Mouse (Mus musculus): ENCODE measurements around the gene Alkal2. TPM values are rescaled to one million over a fixed set of nuclear protein-coding genes. Genes with fewer than 3 reads are reported as not detected.

Alkal2 gene
- 0.25 and 0.26 TPM in 2 replicates for polyA plus RNA-seq (2015; fragmentation: Nextera tagmentation; extraction: Ambion mirVana)

DNA sequence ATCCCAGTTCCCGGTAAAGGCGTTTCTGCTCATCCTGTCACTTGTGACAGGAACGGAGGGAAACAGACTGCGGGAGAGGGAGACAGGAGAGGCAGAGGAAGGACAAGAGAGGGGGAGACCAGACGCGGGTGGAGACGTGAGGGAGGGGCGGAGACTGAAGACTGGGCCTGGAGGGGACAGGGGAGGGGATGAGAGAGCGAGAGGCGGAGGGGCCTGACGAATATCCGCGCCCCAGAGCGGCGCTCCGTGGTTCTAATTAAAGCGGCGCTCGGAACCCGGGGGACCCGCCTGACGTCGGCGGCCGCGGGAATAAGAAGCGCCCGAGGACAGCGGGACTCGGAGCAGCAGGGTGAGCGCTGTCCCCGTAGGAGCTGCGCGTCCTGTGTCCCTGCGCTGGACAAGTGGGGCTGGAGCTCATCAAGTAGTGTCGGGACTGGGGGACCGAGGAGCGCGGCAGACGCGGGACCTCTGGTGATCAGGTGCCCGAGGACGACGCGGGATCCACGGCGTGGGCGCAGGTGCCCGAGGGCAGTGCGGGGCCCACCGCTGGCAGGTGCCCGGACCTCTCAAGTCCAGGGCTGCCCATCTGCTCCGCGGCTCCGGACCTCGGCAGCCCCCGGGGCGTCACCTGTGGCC lies at the start of gene Alkal2:
Alkal2 (plus strand) TSS at position 337 of the 636 bp plus-strand sequence.
- WGBS, result 0% methylated on average over 51 of the region's 58 CpGs
- peak; percentile 73 for ATAC-seq (ENCODE audit: low read depth)
- H3K4me2 ChIP-seq (ENCODE audit: low read depth, low read length), result peak within 1 kb of the TSS; percentile 85
- H3K27ac ChIP-seq (ENCODE audit: low read length), result no peak within 1 kb of the TSS
- H3K27me3 ChIP-seq (ENCODE audit: control insufficient read depth, insufficient read depth, low read depth, low read length), result peaks cover 45% of the 10 kb centered on the region
- H3K9ac ChIP-seq (ENCODE audit: low read length), result peak within 1 kb of the TSS; percentile 47
- no peaks in the 10 kb centered on the region for H3K36me3 ChIP-seq (ENCODE audit: control insufficient read depth, insufficient read depth, low read length)
- H3K4me3 ChIP-seq (ENCODE audit: low read length), result peak within 1 kb of the TSS; percentile 53
- H3K9me3 ChIP-seq (ENCODE audit: control insufficient read depth, low read length), result no peaks in the 10 kb centered on the region
- H3K4me1 ChIP-seq (replicated peaks; ENCODE audit: control insufficient read depth, insufficient read depth, low read length), result 0 out of 2 replicates have a peak, but pooled peaks cover 4% of the 10 kb centered on the region

- no peak for ATAC-seq (ENCODE audit: low read depth)
- WGBS, result 52% methylated on average over 1 of the region's 1 CpGs
These were observed 35.6 kb upstream of the Alkal2 start for GRCm38 (mm10) chr12:30848521-30848920.

DNA sequence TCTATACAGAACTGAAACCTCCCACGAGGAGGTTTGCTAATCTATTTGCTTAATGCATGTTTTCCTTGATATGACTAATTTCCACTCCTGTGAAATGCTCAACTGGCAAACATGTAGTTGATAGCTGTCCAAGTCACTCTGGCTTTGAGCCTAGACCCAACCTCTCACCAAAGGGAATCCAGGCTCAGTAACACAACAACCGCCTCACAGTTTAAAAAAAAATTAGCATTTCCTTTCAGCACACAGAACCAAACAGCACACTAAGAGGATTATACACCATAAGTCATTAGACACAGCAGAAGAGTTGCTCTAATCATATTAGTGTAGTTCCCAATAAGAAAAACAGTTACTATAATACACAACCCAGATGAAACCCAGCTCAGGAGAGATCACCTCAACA lies 33.2 kb upstream of the Alkal2 start:
- Histone ChIP-seq H3K4me2 (ENCODE audit: low read depth, low read length) (no peak overlapping the region; the same call in 1 of the 2 replicates), H3K9ac (ENCODE audit: low read length) (no peak overlapping the region), H3K9me3 (ENCODE audit: control insufficient read depth, low read length) (no peaks in the 10 kb centered on the region), H3K36me3 (ENCODE audit: control insufficient read depth, insufficient read depth, low read length) (no peaks in the 10 kb centered on the region), H3K4me3 (ENCODE audit: low read length) (no peak overlapping the region), H3K4me1 (replicated peaks; ENCODE audit: control insufficient read depth, insufficient read depth, low read length) (peaks cover 6% of the 10 kb centered on the region; the same call in 1 of the 2 replicates), H3K27ac (ENCODE audit: low read length) (no peak overlapping the region), H3K27me3 (ENCODE audit: control insufficient read depth, insufficient read depth, low read depth, low read length) (no peaks in the 10 kb centered on the region)
- peak; percentile 57; the same call in 1 of the 2 replicates for ATAC-seq (ENCODE audit: low read depth)
- 19% methylated on average over 2 of the region's 2 CpGs for WGBS

More at GRCm38 (mm10) chr12:30848521-30848920, 35.6 kb upstream of the Alkal2 start:
- no peak overlapping the region for H3K4me2 ChIP-seq (ENCODE audit: low read depth, low read length)
- H3K27me3 ChIP-seq (ENCODE audit: control insufficient read depth, insufficient read depth, low read depth, low read length), result no peaks in the 10 kb centered on the region
- H3K4me3 ChIP-seq (ENCODE audit: low read length), result no peak overlapping the region
- H3K4me1 ChIP-seq (replicated peaks; ENCODE audit: control insufficient read depth, insufficient read depth, low read length), result peaks cover 6% of the 10 kb centered on the region; the same call in 1 of the 2 replicates
- no peak overlapping the region for H3K27ac ChIP-seq (ENCODE audit: low read length)
- no peak overlapping the region for H3K9ac ChIP-seq (ENCODE audit: low read length)
- no peaks in the 10 kb centered on the region for H3K9me3 ChIP-seq (ENCODE audit: control insufficient read depth, low read length)
- H3K36me3 ChIP-seq (ENCODE audit: control insufficient read depth, insufficient read depth, low read length), result no peaks in the 10 kb centered on the region

DNA sequence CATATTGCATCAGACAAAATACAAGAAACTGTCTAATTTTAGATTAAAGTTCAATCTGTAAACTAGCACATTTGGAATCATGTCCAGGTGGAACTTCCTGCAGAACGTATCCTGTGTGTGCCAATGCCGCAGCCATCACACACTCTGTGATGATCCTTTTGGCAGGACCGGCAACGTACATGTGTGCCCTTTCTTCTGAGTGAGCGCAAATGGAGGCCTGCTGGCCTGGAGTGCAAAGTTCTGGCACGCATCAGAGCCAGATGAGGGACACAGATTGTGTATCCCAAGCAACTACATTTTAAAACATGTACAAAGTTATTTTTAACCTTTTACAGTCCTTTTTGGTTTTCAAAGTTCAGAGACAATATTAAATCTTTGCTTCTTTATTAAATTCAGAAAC lies 32.3 kb upstream of the Alkal2 start:
- Histone ChIP-seq H3K9ac (ENCODE audit: low read length) (no peak overlapping the region), H3K36me3 (ENCODE audit: control insufficient read depth, insufficient read depth, low read length) (no peaks in the 10 kb centered on the region), H3K4me2 (ENCODE audit: low read depth, low read length) (no peak overlapping the region), H3K4me1 (replicated peaks; ENCODE audit: control insufficient read depth, insufficient read depth, low read length) (peaks cover 6% of the 10 kb centered on the region; the same call in 1 of the 2 replicates), H3K9me3 (ENCODE audit: control insufficient read depth, low read length) (no peaks in the 10 kb centered on the region), H3K27me3 (ENCODE audit: control insufficient read depth, insufficient read depth, low read depth, low read length) (no peaks in the 10 kb centered on the region), H3K27ac (ENCODE audit: low read length) (no peak overlapping the region), H3K4me3 (ENCODE audit: low read length) (no peak overlapping the region)
- ATAC-seq (ENCODE audit: low read depth), result no peak
- 66% methylated on average over 6 of the region's 6 CpGs for WGBS

DNA sequence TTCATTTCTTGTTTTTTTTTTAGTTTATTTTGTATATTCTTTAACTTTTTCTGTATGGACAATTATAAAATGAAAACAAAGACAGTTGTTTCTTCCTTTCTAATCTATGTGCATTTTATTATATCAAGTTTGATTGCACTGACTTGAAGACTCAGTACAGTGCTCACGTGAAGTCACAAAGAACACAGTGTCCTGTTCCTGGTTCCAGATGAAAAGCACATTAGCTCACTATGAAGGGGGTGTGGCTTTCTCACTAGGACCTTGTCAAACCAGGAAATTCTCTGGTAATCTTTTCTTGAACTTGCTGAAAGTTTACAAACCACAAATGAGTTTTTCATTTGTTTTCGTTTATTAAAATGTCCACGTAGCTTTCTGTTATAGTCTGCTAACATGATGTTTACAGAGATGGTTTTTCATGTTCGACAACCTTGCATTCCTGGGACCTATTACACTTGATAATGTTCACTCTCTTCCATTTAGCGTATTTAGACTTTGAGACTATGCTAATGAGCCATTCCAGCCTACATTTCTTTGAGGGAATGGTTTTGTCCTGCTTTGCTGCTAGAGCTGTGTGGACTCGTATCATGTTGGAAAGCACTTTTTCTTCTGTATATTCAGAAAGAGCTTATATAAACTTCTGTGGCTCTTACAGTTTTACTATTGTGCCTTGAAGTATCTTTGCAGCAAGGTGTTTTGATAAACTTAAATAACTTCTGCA lies 28.5 kb upstream of the Alkal2 start:
- Histone ChIP-seq H3K36me3 (ENCODE audit: control insufficient read depth, insufficient read depth, low read length) (no peaks in the 10 kb centered on the region), H3K4me2 (ENCODE audit: low read depth, low read length) (no peak overlapping the region), H3K4me1 (replicated peaks; ENCODE audit: control insufficient read depth, insufficient read depth, low read length) (peaks cover 6% of the 10 kb centered on the region; the same call in 1 of the 2 replicates), H3K27ac (ENCODE audit: low read length) (no peak overlapping the region), H3K9me3 (ENCODE audit: control insufficient read depth, low read length) (no peaks in the 10 kb centered on the region), H3K4me3 (ENCODE audit: low read length) (no peak overlapping the region), H3K9ac (ENCODE audit: low read length) (no peak overlapping the region), H3K27me3 (ENCODE audit: control insufficient read depth, insufficient read depth, low read depth, low read length) (no peaks in the 10 kb centered on the region)
- no peak for ATAC-seq (ENCODE audit: low read depth)
- WGBS, result 49% methylated on average over 6 of the region's 6 CpGs

DNA sequence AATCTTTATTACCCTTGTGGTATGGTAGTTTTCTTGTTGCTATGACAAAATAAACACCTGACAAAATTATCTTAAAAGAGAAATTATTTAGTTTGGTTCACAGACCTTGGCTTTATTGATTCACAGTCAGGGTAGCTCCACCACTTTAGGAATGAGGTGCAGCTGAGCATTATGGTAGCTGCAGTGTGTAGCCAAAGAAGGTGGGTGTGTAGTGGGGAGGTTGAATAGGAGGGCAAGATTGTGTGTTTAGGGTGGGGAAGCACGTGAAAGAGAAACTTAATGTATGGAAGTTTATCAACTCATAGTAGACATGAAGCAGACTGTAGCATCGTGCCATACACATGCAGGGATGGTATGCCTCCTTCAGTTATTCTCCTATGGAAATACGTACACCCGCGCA lies 27.9 kb upstream of the Alkal2 start:
- Histone ChIP-seq H3K4me1 (replicated peaks; ENCODE audit: control insufficient read depth, insufficient read depth, low read length) (peaks cover under 1% of the 10 kb centered on the region; the same call in 1 of the 2 replicates), H3K36me3 (ENCODE audit: control insufficient read depth, insufficient read depth, low read length) (no peaks in the 10 kb centered on the region), H3K9me3 (ENCODE audit: control insufficient read depth, low read length) (no peaks in the 10 kb centered on the region), H3K9ac (ENCODE audit: low read length) (no peak overlapping the region), H3K27ac (ENCODE audit: low read length) (no peak overlapping the region), H3K4me3 (ENCODE audit: low read length) (no peak overlapping the region), H3K4me2 (ENCODE audit: low read depth, low read length) (no peak overlapping the region), H3K27me3 (ENCODE audit: control insufficient read depth, insufficient read depth, low read depth, low read length) (no peaks in the 10 kb centered on the region)
- ATAC-seq (ENCODE audit: low read depth), result no peak
- 81% methylated on average over 5 of the region's 5 CpGs for WGBS

GRCm38 (mm10) chr12:30864347-30864746 lies 19.8 kb upstream of the Alkal2 start:
- no peaks in the 10 kb centered on the region for H3K36me3 ChIP-seq (ENCODE audit: control insufficient read depth, insufficient read depth, low read length)
- 38% methylated on average over 2 of the region's 2 CpGs for WGBS
- H3K4me1 ChIP-seq (replicated peaks; ENCODE audit: control insufficient read depth, insufficient read depth, low read length), result peaks cover 7% of the 10 kb centered on the region
- ATAC-seq (ENCODE audit: low read depth), result peak; percentile 73
- H3K27ac ChIP-seq (ENCODE audit: low read length), result no peak overlapping the region
- H3K9ac ChIP-seq (ENCODE audit: low read length), result no peak overlapping the region
- H3K9me3 ChIP-seq (ENCODE audit: control insufficient read depth, low read length), result no peaks in the 10 kb centered on the region
- H3K4me3 ChIP-seq (ENCODE audit: low read length), result no peak overlapping the region
- no peak overlapping the region for H3K4me2 ChIP-seq (ENCODE audit: low read depth, low read length)
- H3K27me3 ChIP-seq (ENCODE audit: control insufficient read depth, insufficient read depth, low read depth, low read length), result no peaks in the 10 kb centered on the region

DNA sequence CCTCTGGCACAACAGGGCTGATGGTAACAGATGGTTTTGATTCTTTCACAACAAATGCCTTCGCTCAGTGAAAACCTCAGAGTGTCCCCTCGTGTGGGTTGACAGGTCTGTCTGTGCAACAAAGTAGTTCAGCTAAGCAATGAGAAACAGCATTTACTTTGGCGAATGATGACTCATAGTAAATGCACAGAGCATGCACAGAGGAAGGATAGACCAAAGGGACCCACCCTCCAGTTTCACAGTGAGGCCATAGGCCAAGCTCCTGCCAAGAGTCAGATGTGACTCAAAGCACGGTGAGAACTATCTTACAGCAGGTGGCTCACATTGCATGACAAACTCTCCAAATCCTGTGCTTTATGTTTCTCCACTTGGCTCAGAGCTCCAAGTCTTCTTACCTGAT lies 18.3 kb upstream of the Alkal2 start:
- Histone ChIP-seq H3K9me3 (ENCODE audit: control insufficient read depth, low read length) (no peaks in the 10 kb centered on the region), H3K36me3 (ENCODE audit: control insufficient read depth, insufficient read depth, low read length) (no peaks in the 10 kb centered on the region), H3K27me3 (ENCODE audit: control insufficient read depth, insufficient read depth, low read depth, low read length) (no peaks in the 10 kb centered on the region), H3K9ac (ENCODE audit: low read length) (no peak overlapping the region), H3K4me3 (ENCODE audit: low read length) (no peak overlapping the region), H3K27ac (ENCODE audit: low read length) (no peak overlapping the region), H3K4me1 (replicated peaks; ENCODE audit: control insufficient read depth, insufficient read depth, low read length) (peaks cover 7% of the 10 kb centered on the region), H3K4me2 (ENCODE audit: low read depth, low read length) (no peak overlapping the region)
- 58% methylated on average over 4 of the region's 4 CpGs for WGBS
- no peak for ATAC-seq (ENCODE audit: low read depth)

- ATAC-seq (ENCODE audit: low read depth), result no peak
- Histone ChIP-seq H3K4me1 (replicated peaks; ENCODE audit: control insufficient read depth, insufficient read depth, low read length) (0 out of 2 replicates have a peak, but pooled peaks cover 2% of the 10 kb centered on the region), H3K27ac (ENCODE audit: low read length) (no peak overlapping the region), H3K4me3 (ENCODE audit: low read length) (no peak overlapping the region), H3K9me3 (ENCODE audit: control insufficient read depth, low read length) (no peaks in the 10 kb centered on the region), H3K4me2 (ENCODE audit: low read depth, low read length) (no peak overlapping the region), H3K9ac (ENCODE audit: low read length) (no peak overlapping the region), H3K36me3 (ENCODE audit: control insufficient read depth, insufficient read depth, low read length) (no peaks in the 10 kb centered on the region), H3K27me3 (ENCODE audit: control insufficient read depth, insufficient read depth, low read depth, low read length) (peaks cover 23% of the 10 kb centered on the region)
- 71% methylated on average over 6 of the region's 6 CpGs for WGBS
These were observed 4.7 kb upstream of the Alkal2 start for GRCm38 (mm10) chr12:30879447-30879846.

Data from lung, embryonic 16.5 days (tissue).